Mouse (Mus musculus): Measurements from ENCODE around the gene Foxk1.

The Foxk1 gene

GRCm38 (mm10) chr5:142400981-142401640 lies at the start of gene Foxk1:
Gene Foxk1, plus strand, starts transcription at chr5:142401497.
- peak; percentile 94 for DNase-seq (ENCODE audit: low spot score)

DNA sequence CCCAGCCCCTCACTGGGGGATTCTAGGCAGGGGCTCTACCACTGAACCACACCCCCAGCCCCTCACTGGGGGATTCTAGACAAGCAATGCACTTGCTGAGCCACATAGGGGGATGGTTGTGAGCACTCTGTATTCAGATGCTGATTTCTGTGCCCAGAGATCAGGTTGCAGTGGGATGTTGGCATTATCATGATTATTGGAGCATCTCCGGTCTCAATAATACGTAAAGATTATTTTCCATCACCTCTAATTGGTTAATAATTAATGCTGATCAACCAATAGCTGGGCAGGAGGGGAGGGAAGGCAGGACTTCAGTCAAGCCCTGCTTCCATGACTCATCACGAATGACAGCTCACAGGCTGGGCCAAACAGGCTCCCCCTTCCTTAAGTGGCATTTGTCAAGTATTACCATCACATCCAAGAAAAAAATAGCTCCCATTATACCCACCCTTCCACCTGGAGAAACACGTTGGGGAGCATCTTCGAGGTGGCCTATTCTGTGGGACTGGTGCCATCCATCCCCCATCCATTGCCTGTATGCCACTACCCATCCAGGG lies 48.9 kb upstream of the Foxk1 start:
- DNase-seq (ENCODE audit: low spot score) = no peak

DNA sequence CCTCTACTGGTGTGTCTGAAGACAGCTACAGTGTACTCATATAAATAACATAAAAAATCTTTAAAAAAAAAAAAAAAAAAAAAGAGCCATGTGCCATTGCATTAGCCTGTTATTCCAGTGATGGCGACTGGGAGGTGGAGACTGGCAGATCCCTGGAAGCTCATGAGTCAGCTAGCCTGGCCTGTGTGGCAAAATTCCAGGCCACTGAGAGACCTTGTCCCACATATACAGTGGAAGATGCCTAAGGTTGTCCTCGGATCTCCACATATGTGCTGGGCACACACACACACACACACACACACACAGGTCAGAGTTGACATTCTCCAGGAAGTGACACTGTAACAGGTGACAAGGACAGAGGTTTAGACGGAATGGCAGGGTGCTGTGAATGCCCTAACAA lies 46.2 kb upstream of the Foxk1 start:
- peak; percentile 75 for DNase-seq (ENCODE audit: low spot score)

DNA sequence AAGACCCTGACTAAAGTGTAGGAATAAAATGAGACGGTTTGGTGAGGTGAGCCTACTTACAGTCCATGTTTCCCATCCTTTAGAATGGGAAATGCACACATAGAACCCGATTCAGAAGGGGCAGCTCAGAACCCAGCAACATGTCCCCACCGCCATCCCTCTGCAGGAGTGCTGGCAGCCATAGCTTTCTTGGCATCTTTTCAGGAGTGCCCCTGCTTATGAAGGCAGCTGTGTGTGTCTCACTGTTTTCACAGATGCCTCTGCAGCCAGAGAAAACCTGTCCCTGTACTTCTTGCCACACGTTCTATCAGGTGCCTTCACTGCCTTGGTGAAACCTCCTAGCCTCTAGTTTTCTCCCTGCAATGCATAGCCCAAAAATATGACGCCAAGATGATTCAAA lies 40.1 kb upstream of the Foxk1 start:
- no peak for DNase-seq (ENCODE audit: low spot score)

GRCm38 (mm10) chr5:142362894-142363293 lies 38.4 kb upstream of the Foxk1 start:
- DNase-seq (ENCODE audit: low spot score) = peak; percentile 72

DNA sequence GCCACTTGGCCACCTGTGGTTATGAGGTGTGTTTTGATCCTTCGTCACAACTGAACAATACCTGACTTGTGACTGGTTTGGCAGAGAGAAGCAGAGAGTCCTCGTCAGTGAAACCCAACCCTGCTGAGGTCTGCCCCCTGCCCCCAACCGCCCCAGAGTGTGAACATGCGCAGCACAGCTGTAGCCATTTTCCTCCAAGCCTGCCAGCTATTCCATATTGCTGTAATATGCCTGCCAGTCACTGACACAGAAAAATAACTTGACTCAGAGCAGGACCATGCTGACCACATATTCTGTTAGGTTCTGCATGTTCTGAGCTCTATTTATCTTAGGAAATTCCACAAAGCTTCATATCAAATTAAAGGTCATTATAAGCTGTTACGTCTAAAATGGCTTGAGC lies 37.2 kb upstream of the Foxk1 start:
- DNase-seq (ENCODE audit: low spot score) = no peak

GRCm38 (mm10) chr5:142367085-142368081 lies 33.9 kb upstream of the Foxk1 start:
- peak; percentile 98 for DNase-seq (ENCODE audit: low spot score)

DNA sequence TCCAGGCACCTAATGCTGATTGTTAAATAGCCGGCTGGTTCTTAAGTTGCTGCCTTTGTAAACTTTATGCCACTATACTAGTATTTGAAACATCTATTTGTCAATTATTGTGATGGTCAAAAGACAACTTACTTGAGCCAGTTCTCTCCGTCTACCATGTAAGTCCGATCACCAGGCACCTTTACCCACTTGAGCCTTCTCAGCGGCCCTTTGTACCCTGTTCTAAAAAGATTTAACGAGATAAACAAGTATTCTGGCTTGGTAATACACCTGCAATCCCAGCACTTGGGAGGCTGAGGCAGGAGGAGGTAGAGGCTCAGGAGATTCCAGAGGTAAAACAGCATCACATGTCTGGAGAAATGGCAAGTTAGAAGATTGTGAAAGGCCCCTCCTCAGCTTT lies 33.2 kb upstream of the Foxk1 start:
- no peak for DNase-seq (ENCODE audit: low spot score)

DNA sequence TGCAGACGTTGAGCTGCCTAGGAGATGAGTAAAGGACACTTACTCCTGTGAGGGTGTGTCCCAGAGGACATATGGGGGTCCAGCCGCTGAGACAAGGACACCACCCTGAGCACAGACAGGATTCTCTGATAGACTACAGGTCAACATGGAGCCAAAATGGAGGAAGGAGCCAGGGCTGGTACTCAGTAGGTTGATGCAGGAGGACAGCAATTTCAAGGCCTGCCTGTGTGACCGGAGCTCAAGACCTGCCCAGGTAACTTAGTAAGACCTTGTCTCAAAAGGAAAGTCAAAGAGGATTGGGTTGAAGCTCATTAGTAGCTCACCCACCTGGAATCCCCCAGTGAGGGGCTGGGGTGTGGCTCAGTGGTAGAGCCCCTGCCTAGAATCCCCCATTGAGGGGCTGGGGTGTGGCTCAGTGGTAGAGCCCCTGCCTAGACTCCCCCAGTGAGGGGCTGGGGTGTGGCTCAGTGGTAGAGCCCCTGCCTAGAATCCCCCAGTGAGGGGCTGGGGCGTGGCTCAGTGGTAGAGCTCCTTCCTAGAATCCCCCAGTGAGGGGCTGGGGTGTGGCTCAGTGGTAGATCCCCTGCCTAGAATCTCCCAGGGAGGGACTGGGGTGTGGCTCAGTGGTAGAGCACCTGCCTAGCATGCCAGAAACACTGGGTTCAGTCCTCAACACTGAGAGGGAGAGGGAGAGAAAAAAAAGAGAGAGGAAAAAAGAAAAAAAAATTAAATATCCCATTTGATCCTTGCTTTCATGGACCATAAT lies 30.7 kb upstream of the Foxk1 start:
- no peak for DNase-seq (ENCODE audit: low spot score)

- no peak for DNase-seq (ENCODE audit: low spot score)
Measured at GRCm38 (mm10) chr5:142371172-142372155, 29.8 kb upstream of the Foxk1 start.

DNA sequence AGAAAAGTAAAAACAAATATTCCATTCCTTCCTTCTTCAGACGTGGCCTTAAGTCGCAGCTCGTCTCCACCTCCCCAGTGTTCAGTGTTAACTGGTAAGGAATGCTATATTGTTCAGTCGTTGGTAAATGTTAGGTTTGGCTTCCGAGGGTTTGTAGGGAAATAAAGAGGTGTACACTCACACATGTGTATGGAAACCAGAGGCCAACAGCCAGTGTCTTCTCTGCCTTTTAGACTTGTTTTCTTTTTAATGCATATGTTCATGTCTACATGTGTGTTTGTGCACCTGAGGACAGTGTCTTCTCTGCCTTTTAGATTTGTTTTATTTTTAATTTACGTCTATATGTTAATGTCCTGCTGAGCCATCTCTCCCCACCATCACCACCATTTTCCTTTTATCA lies 29.1 kb upstream of the Foxk1 start:
- no peak for DNase-seq (ENCODE audit: low spot score)

- DNase-seq (ENCODE audit: low spot score) = no peak
Measured at GRCm38 (mm10) chr5:142374343-142374742, 27.0 kb upstream of the Foxk1 start.

DNA sequence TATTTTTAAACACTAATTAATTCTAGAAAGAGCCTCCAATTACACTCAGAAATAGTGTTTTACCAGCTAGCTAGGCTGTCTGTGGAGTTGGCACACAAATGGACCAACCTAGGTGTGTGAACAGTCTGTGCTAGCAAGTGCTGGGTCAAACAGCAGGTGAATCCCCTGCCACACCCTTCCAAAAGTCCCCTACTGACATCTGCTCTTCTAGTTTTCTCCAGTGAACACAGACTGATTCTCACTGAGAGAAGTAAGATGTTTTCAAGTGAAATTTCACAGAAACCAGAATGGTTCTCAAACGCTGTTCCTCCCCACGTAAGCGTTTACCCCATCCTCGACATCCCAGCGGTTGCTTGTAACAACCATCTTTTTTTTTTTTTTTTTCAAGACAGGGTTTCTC lies 25.7 kb upstream of the Foxk1 start:
- no peak for DNase-seq (ENCODE audit: low spot score)

DNA sequence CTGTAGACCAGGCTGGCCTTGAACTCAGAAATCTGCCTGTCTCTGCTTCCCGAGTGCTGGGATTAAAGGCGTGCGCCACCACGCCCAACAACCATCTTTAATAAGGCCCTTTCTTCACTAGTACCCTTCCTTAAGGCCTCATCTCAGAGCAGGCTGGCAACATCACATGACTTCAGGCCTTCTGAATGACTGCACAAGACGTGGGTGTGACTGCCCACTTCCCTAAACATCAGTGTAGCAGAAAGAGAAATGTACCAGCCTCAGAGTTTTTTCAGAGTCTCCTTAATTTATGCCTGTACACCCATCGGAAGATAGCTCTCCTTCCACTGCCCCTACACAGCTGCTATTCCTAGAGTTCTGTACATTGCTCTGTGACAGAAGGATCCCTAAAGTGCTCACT lies 25.2 kb upstream of the Foxk1 start:
- no peak for DNase-seq (ENCODE audit: low spot score)

DNA sequence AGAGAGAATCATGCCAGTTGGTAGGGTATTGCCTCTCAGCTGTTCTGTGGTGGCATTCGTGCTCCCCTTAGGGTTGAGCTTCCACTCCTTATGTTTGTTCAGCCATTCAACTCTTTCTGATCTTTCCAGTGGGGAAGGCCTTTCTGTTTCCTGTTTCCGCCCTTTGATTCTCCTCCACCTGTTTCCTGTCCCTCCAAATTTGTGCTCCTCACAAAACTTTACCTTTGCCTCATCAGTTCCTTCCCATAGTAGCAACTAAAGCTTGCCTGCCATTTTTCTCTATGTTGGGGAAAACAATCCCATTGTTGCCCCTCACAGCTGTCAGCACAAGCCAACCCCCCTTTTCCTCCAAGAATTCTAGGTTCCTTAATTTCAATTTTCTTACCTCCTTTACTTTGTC lies 23.2 kb upstream of the Foxk1 start:
- no peak for DNase-seq (ENCODE audit: low spot score)

DNA sequence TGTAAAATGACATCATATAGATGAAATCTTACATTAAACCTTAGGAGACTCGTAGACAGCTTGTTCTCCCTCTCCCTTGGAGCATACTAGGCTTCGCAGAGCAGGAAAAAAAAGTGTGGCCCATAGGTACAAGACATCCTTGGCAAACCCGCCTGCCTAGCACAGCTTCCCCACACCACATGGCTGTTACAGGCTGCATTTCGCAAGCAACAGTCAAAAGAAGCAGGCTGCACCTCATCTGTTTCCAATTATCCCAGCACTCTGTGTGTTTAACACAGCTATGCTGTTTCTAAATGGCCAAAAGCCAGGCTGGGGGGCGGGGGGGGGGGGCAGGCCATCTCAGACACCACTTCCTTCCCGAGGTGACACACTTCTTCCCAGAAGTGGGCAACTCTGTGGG lies 20.8 kb upstream of the Foxk1 start:
- DNase-seq (ENCODE audit: low spot score) = peak; percentile 91

- peak; percentile 76 for DNase-seq (ENCODE audit: low spot score)
Measured at GRCm38 (mm10) chr5:142384911-142385660, 16.2 kb upstream of the Foxk1 start.

GRCm38 (mm10) chr5:142386329-142386728 lies 15.0 kb upstream of the Foxk1 start:
- no peak for DNase-seq (ENCODE audit: low spot score)

- DNase-seq (ENCODE audit: low spot score) = peak; percentile 93
Measured at GRCm38 (mm10) chr5:142386784-142387680, 14.3 kb upstream of the Foxk1 start.

Measured in MN1 (cell line).